Mouse (Mus musculus) G1E (cell line): ENCODE measurements around the gene Ncoa3.

ENCODE experiments used
- CTCF ChIP-seq: IDR thresholded peaks from 2 replicates; pipeline ENCODE4 v1.5.1; 2012; ENCODE audit warnings: low read depth, low read length, inconsistent platforms, mixed read lengths
- GATA1 ChIP-seq: IDR thresholded peaks from 2 replicates; pipeline ENCODE4 v1.6.1; 2012; ENCODE audit warnings: borderline replicate concordance, low read length, inconsistent platforms, mixed read lengths
- POLR2AphosphoS5 ChIP-seq: IDR thresholded peaks from 2 replicates; pipeline ENCODE4 v1.6.1; 2012; ENCODE audit warnings: low read depth, low read length, inconsistent platforms; ENCODE audit not compliant: insufficient replicate concordance
- TAL1 ChIP-seq: conservative IDR thresholded peaks from 2 replicates; pipeline ENCODE4 v1.6.1; 2012; ENCODE audit warnings: low read depth, low read length, inconsistent platforms, mixed read lengths

DNA sequence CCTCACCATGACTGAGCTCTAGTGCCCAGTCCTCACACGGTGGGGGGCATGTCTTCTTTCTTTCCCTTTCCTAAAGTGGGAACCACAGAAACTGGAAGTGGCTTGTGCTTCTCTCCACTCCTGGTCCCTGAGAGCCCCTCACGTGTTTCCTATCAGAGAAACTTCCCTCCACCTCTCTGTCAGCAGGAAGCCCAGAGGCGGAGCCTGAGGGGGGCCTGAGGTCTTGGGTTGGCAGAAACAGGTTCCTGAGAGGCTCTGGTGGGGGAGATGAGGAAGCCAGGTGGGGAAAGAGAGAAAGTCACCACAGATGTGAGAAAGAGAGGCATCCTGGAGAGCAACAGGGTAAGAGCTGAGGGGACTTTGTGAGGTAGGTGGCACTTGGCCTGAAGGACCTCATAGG, 42.7 kb upstream of the Ncoa3 start:
- TF ChIP-seq GATA1 (no peak), CTCF (no peak), TAL1 (no peak), POLR2AphosphoS5 (no peak)
